Mouse (Mus musculus) kidney, adult 9 months (tissue): ENCODE data around the gene Lrfn4.

Experiments used
- DNase-seq: peaks from one replicate; pipeline ENCODE4 v3.0.0; 2022

Gene Lrfn4

DNA sequence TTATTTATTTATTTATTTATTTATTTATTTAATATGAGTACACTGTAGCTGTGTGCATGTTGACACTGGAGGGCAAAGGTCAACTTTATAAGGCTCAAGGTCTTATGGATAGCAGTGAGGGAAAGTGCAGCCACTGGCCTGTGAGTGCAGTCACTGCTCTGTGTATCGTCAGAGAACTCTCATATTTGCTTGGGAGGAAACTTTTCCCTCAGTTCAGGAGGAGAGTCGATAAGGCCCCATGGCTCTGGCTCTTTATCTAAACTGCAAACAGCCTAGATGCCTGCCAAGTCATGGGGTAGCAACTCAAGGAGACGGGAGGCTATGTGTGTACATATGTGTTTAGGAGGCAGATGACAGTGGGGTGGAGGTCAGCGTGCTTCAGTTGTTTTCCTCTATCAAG, 46.6 kb downstream of the Lrfn4 start:
- no peak for DNase-seq

DNA sequence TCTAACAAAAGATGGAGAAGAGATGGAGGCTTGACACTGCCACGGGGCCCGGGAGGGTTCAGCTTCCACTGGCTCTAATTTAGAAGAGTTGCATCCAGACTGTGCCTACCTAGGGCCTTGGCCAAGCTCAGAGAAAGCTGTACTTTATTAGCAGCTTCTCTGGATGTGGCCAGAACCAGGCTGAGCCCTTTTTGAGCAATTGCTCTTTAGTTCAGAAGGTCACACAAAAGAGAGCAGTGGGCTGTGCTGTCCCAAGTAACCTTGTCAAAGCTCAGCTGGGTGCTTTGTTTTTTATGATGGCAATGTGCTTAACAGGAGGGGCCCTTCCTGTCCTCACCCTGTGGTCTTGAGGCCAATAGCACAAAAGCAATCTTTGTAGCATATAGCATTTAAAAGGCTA, 47.8 kb downstream of the Lrfn4 start:
- DNase-seq: no peak

DNA sequence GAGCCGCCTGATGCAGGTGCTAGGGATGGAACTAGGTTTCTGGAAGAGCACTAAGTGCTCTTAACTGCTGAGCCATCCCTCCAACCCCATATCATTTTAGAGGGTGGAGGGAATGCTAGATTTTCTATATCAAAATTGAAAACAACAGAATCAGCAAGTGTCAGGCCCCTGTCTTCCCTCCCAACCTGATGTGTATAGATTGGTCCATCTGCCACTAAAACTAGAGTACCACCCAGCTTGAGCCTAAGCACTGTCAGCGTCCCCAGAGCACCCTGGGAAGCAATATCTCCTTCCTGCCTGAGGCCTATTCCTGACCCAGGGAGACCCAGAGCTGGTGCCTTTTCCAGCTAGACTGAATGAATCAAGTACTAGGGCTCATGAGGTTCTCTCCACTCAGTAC, 48.6 kb downstream of the Lrfn4 start:
- no peak for DNase-seq

DNA sequence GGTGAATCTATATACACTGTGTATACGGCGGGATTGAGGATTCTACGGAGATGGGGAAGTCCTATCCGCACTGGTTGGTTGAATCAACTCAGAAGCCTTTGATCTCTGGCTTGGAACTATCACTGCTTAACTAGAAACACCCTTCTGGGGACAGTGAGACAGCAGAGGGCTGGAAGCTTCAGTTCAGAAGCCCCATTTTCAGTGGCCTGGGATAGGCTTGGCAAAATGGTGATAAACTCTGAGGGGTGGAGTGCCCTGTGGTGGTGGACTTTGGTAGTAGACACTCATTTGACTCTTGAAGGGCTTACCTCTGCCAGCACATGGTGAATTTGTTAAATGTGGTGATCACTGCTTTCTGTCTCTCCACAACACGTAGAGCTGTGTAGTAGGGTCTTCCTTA, 49.8 kb downstream of the Lrfn4 start:
- peak; percentile 54 for DNase-seq
